Mouse (Mus musculus) liver, adult 10 weeks (tissue): ENCODE data around the gene Sox3. TPM values are rescaled to one million over a fixed set of nuclear protein-coding genes. Genes with fewer than 3 reads are reported as not detected.

ENCODE experiments used
- polyA plus RNA-seq: library from polyadenylated mRNA; stranded (reverse); fragments of 350-450 nt; fragmentation: Illumina TruSeq; extraction: RNeasy Lipid Tissue Mini Kit (QIAGEN cat#74804); gene quantifications from one replicate; pipeline ENCODE4 v1.2.3, GENCODE M21; 2014; ENCODE audit warnings: low read depth, low replicate concordance

The Sox3 gene
- polyA plus RNA-seq: not detected

GRCm38 (mm10) chrX:60892801-60893681, at the start of gene Sox3:
Gene Sox3 (minus strand): TSS chrX:60893430.

